Mouse (Mus musculus) thymus, postnatal 25 days (tissue): ENCODE data around the gene Ddias.

Experiments
- DNase-seq: peaks from one replicate; pipeline ENCODE4 v3.0.0; 2022

Gene Ddias

GRCm38 (mm10) chr7:92848246-92848645 is 25.8 kb downstream of the Ddias start:
- DNase-seq = no peak

- no peak for DNase-seq
Measured at GRCm38 (mm10) chr7:92842254-92842653, 31.8 kb downstream of the Ddias start.

- DNase-seq = no peak
Measured at GRCm38 (mm10) chr7:92837907-92838306, 36.1 kb downstream of the Ddias start.

- no peak for DNase-seq
Measured at GRCm38 (mm10) chr7:92837226-92837625, 36.8 kb downstream of the Ddias start.

GRCm38 (mm10) chr7:92836447-92836846 is 37.6 kb downstream of the Ddias start:
- no peak for DNase-seq

- no peak for DNase-seq
Measured at GRCm38 (mm10) chr7:92834391-92834790, 39.7 kb downstream of the Ddias start.

- no peak for DNase-seq
Measured at GRCm38 (mm10) chr7:92832395-92832794, 41.7 kb downstream of the Ddias start.

- no peak for DNase-seq
Measured at GRCm38 (mm10) chr7:92827981-92828380, 46.1 kb downstream of the Ddias start.

GRCm38 (mm10) chr7:92826248-92826647 is 47.8 kb downstream of the Ddias start:
- DNase-seq = no peak

- DNase-seq = no peak
Measured at GRCm38 (mm10) chr7:92822409-92823101, 51.5 kb downstream of the Ddias start.

- no peak for DNase-seq
Measured at GRCm38 (mm10) chr7:92821871-92822270, 52.2 kb downstream of the Ddias start.

GRCm38 (mm10) chr7:92820941-92821465 is 53.0 kb downstream of the Ddias start:
- no peak for DNase-seq

- no peak for DNase-seq
Measured at GRCm38 (mm10) chr7:92820410-92820809, 53.6 kb downstream of the Ddias start.

GRCm38 (mm10) chr7:92819656-92820055 is 54.4 kb downstream of the Ddias start:
- no peak for DNase-seq

- DNase-seq = no peak
Measured at GRCm38 (mm10) chr7:92817886-92818285, 56.2 kb downstream of the Ddias start.

GRCm38 (mm10) chr7:92817242-92817641 is 56.8 kb downstream of the Ddias start:
- DNase-seq = no peak

GRCm38 (mm10) chr7:92811667-92812279 is 62.3 kb downstream of the Ddias start:
- no peak for DNase-seq
